ENCODE assay signal across 7 mouse cellular contexts in the genomic region with DNA sequence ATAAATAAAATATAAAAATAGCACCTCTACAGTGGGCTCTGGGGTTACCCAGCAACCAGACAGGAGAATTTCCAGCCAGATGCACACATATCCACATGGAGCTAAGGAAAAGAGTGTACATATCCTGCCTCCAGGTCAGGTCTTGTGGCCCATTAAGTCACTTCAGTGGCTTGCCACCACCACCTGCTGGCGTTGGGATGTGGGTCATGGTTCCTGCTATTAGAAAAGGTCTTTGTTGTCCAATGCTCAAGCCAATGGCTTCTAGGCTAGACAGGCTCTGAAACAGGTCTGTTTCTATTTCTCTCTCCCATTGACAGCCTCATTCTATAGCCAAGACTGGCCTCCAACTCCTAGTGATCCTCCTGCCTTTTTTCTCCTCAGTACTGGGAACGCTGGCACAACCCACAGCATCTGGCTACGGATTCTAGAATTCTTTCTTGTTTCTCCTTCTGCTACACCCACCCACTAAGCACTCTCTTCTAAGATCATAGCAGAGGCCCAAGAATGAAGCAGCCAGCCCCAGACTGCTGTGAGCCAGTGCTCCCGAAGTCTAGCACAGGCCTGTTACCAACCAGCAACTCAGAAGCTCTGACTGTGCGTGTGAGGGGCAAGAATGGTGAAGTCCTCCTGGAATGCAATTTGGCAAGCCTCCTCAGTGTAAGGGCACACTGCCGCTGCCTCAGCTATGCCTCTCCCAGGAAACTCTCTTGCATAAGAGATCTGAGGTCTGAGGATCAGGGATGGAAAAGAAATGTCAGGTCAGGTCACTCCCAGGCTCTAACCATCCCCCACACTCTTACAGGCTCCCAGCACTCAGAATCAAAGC. TPM values are rescaled to one million over a fixed set of nuclear protein-coding genes. Genes with fewer than 3 reads are reported as not detected.
DNase-seq lines count a peak whose midpoint lies in the region; ATAC-seq and TF ChIP-seq lines count a peak whose summit lies in the region.

No protein-coding gene starts in this region.

- TF ChIP-seq CTCF in Patski (IDR thresholded peaks at IDR 0.05) = no peak

- H3K27me3 ChIP-seq in kidney, embryonic 16.5 days (ENCODE audit: insufficient read depth, low read length) = no peaks in the 10 kb centered on the region
- H3K27me3 ChIP-seq in Patski = no peaks in the 10 kb centered on the region
- no peaks in the 10 kb centered on the region for H3K27me3 ChIP-seq in forebrain, embryonic 10.5 days (ENCODE audit: poor library complexity, severe bottlenecking)

- H3K9me3 ChIP-seq in kidney, embryonic 16.5 days (ENCODE audit: low read length) = no peaks in the 10 kb centered on the region
- H3K9me3 ChIP-seq in forebrain, embryonic 10.5 days = peaks cover 12% of the 10 kb centered on the region; the same call in 1 of the 2 replicates

- intact Hi-C loops in left cerebral cortex, postnatal 36 days (cut with DNase I) = no loop called here

- H3K4me3 ChIP-seq in kidney, embryonic 16.5 days (ENCODE audit: low read length) = no peak overlapping the region
- no peak overlapping the region for H3K4me3 ChIP-seq in forebrain, embryonic 10.5 days

- DNase-seq in kidney, adult 8-10 months = peak; percentile 49 to 82
- no peak for DNase-seq in Patski (ENCODE audit: low read depth, low spot score)
- DNase-seq in left cerebral cortex, postnatal 36 days (ENCODE audit: low spot score in 2 of 2) = peak; percentile 48 to 63
- DNase-seq in thymus, postnatal 14 days = no peak
- no peak for DNase-seq in forebrain, embryonic 10.5 days (ENCODE audit: extremely low spot score, low spot score)

- H3K4me1 ChIP-seq in kidney, embryonic 16.5 days (ENCODE audit: insufficient read depth, low read length) = peaks cover 5% of the 10 kb centered on the region; the same call in 1 of the 2 replicates
- peaks cover 9% of the 10 kb centered on the region for H3K4me1 ChIP-seq in forebrain, embryonic 10.5 days

- H3K4me2 ChIP-seq in kidney, embryonic 16.5 days (replicated peaks; ENCODE audit: low read depth, low read length) = no peak overlapping the region

- no peak for ATAC-seq in kidney, embryonic 16.5 days (ENCODE audit: low FRiP score, low TSS enrichment)
- peak; percentile 78 for ATAC-seq in Patski
- 0 out of 2 replicates have a peak, but pooled peaks have one; percentile 19 for ATAC-seq in erythroid progenitor cell, adult 5-6 weeks (replicated peaks; ENCODE audit: low FRiP score, poor library complexity, severe bottlenecking)

- 79% methylated on average over 6 of the region's 6 CpGs for WGBS in kidney, embryonic 16.5 days
- WGBS in forebrain, embryonic 10.5 days = 89% methylated on average over 6 of the region's 6 CpGs

- H3K36me3 ChIP-seq in kidney, embryonic 16.5 days (ENCODE audit: insufficient read depth, low read length) = peaks cover 11% of the 10 kb centered on the region
- peaks cover 58% of the 10 kb centered on the region for H3K36me3 ChIP-seq in forebrain, embryonic 10.5 days (replicated peaks)

- H3K9ac ChIP-seq in kidney, embryonic 16.5 days (replicated peaks; ENCODE audit: low read length) = no peak overlapping the region

- H3K27ac ChIP-seq in kidney, embryonic 16.5 days (ENCODE audit: low read length) = no peak overlapping the region
- no peak overlapping the region for H3K27ac ChIP-seq in forebrain, embryonic 10.5 days

- POLR2A ChIA-PET in Patski (lab: Charles Lee) = no interaction called here

- in situ Hi-C loops in Patski (cut with MboI; ENCODE audit: low pct_unique_long_range_greater_than_20kb) = no loop called here

- CTCF ChIA-PET in Patski (lab: Charles Lee) = interaction anchor here (0.9 to 1.0 kb wide), 2 partner anchors 47 to 52 kb away, joined by 3 read pairs; no protein-coding TSS in a partner anchor

RNA-seq across cellular contexts. Expression of a gene that starts 19.4 kb away (rescaled TPM):
- polyA plus RNA-seq in kidney, embryonic 16.5 days (2015; fragmentation: Nextera tagmentation; extraction: Ambion mirVana) = 7.1 and 7.5 TPM in 2 replicates
- 10.8 TPM for polyA plus RNA-seq in Patski (2021)
- total RNA-seq in erythroid progenitor cell, adult 5-6 weeks (2015; ENCODE audit: low replicate concordance) = 5.4 and 16.6 TPM in 2 replicates
- 1.9 and 2.0 TPM in 2 replicates for total RNA-seq in erythroid progenitor cell, adult 5-6 weeks (2017; ENCODE audit: low replicate concordance)
- 10 to 100 TPM; 11.4 to 17.3 TPM for total RNA-seq in left cerebral cortex, postnatal 36 days (2021)
- 7.0 and 7.7 TPM in 2 replicates for polyA plus RNA-seq in forebrain, embryonic 10.5 days (2016; fragmentation: Nextera tagmentation; extraction: Ambion mirVana)

RNA-seq across cellular contexts. Expression of a gene that starts 33.3 kb away (rescaled TPM):
- polyA plus RNA-seq in kidney, embryonic 16.5 days (2015; fragmentation: Nextera tagmentation; extraction: Ambion mirVana) = 0.04 and 0.09 TPM in 2 replicates
- polyA plus RNA-seq in Patski (2021) = 0.01 TPM
- not detected in 2 replicates for total RNA-seq in erythroid progenitor cell, adult 5-6 weeks (2015; ENCODE audit: low replicate concordance)
- not detected in 2 replicates for total RNA-seq in erythroid progenitor cell, adult 5-6 weeks (2017; ENCODE audit: low replicate concordance)
- under 1 TPM; 0.64 to 0.88 TPM for total RNA-seq in left cerebral cortex, postnatal 36 days (2021)
- polyA plus RNA-seq in forebrain, embryonic 10.5 days (2016; fragmentation: Nextera tagmentation; extraction: Ambion mirVana) = 0.10 TPM in 1 of 2 replicates, not detected in the other

Comparison
In these comparisons a context has a peak if more than half of its experiments do, and no peak if none do; other contexts are left out.
1. DNase-seq: peak in kidney, adult 8-10 months (2 of 2) and left cerebral cortex, postnatal 36 days (2 of 2); none in Patski (single experiment), thymus, postnatal 14 days (single experiment) and forebrain, embryonic 10.5 days (single experiment).